Mouse (Mus musculus) telencephalon, adult 2 months (tissue): ENCODE results near the gene Slc39a11.

Experiments used
- DNase-seq: peaks from one replicate; pipeline ENCODE4 v3.0.0-alpha.2; 2011; ENCODE audit warnings: low read depth, low spot score

Slc39a11 gene

DNA sequence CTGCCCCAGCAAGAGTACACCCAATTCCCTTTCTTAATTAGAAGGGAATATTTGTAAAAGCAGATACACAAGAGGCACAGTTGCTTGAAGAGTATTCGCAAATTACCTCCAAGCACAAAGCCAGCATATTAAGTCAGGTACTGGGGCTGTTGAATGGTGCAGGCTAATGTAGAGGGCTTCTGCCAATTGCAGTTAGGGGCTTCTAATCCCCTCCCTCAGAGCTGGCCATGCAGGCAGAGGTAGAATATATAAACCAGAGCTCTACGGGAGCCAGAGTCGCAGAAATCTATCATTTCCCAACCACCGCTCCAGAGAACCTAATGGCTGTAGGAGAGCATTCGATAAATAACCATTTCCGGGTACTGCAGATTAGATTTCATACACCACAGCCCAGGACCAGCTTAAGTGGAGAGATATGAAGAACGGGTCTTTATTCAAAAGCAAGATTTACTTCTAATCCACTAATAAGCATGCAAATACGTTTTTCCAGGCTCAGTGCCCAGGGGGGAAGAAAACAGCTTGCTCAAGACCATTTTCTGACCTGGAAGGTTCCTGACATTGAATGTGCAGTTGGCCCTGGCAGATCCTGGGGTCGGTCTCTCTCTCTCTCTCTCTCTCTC, 302.9 kb downstream of the Slc39a11 start:
- DNase-seq = no peak

GRCm38 (mm10) chr11:113339770-113340169, 310.1 kb downstream of the Slc39a11 start:
- DNase-seq = peak; percentile 73

DNA sequence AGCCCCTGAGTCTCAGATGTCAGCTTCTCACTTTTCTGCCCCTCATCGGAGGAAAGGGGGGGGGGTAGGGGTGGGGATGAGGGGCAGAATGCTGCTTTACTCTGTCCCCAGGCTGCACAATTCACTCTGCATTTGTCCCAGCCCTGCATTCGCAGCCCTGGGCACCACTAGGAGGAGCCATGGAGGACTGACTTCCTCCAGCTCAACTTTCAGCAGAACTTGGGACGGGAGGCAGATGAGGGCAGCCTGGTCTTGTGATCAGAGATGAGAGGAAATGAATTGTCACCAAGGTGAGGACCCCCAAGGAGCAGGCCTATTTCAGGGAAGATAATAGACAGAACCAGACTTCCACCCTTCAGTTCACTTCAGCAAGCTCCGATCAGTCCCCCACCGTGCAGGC, 311.3 kb downstream of the Slc39a11 start:
- no peak for DNase-seq

GRCm38 (mm10) chr11:113335706-113336105, 314.2 kb downstream of the Slc39a11 start:
- peak; percentile 78 for DNase-seq

DNA sequence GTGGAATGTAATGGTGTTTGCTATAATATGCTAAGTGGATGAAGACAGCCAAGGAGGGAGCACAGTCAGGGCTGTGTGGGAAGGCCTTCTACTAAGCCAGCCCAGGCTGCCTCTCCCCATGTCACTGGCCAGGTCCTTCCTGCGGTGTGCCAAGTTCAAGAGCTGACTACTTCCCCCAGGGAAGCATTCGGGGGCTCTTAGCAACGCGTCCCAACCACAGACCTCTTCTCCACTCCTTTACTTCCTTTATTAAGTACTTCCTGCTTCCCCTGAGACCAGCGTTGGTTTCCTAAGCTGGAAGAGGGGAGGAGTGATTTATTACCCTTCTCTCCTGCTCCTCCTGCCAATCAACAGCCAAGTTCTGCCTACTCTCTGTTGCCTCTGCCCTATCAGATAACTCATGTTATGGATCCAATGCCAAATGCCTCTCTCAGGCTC, 315.4 kb downstream of the Slc39a11 start:
- DNase-seq = peak; percentile 50

DNA sequence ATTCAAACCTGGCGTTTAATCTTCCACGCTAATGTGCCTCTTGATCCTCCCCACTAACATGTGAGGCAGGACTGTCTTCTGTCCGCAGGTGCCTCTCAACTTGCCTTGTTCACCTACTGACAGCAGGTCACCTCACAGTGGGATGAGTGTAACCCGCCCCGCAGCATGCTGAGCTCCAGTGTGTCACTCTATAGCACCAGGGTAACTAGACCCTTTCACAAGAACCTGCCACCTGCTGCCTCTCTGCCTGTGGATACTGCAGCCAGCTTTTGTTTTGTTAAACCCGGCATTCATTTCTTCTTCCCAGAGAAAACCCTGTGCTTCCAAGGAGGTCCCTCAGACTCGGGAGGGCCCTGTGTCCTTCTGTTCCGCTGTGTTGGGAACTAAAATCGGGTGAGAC, 316.3 kb downstream of the Slc39a11 start:
- no peak for DNase-seq

- no peak for DNase-seq
Measured at GRCm38 (mm10) chr11:113330061-113330591, 319.8 kb downstream of the Slc39a11 start.

- no peak for DNase-seq
Measured at GRCm38 (mm10) chr11:113327499-113328062, 322.3 kb downstream of the Slc39a11 start.

GRCm38 (mm10) chr11:113326387-113327011, 323.4 kb downstream of the Slc39a11 start:
- no peak for DNase-seq

DNA sequence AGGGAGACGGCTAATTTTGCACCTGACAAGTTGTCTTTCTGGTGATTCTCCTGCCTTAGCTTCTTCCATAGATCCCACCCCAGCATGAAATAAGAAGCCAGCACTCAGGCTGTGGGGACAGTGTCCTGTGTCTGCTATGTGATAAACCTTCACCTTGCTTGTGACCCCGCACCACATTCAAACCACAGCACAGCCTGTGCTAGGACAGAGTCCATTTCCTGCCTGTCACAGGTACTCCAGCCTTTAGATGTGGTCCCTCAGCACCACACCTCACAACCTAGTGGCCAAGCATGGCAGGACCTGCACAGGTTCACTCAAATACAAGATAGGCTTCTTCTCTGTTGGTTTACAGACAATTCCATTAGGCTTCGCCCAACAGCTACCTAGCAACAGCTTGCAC, 328.3 kb downstream of the Slc39a11 start:
- DNase-seq = no peak

- DNase-seq = no peak
Measured at GRCm38 (mm10) chr11:113309265-113309951, 340.5 kb downstream of the Slc39a11 start.

DNA sequence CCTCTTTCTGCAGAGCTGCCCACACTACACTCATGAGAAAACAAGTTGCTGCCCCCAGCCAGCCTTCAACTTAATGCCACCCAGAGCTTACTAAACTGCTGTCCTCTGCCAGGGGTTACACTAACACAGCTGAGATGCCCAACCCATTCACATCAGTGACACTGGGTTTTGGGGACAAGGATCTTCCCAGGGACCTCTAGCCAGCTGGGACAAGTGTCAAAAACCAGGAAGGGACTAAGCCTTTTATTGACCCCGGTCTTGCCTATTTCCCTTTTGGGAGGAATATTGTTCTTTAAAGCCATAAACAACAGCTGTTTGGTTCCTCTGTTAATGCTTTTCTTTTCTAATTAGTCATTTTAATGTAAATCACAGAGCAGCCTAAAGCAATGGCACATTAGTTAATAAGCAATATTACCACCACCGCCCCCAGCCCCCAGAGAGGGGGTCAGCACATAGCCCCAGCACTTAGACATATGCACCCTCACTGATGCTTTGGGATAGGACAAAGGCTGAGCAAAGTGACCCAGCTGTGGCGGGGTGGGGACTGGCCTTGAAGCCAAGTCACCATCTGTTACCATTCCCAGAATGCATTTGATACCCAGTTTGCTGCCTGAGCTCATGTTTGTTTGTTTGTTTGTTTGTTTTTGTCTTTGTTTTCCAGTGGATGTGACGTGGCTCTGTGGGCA, 341.5 kb downstream of the Slc39a11 start:
- DNase-seq = no peak

DNA sequence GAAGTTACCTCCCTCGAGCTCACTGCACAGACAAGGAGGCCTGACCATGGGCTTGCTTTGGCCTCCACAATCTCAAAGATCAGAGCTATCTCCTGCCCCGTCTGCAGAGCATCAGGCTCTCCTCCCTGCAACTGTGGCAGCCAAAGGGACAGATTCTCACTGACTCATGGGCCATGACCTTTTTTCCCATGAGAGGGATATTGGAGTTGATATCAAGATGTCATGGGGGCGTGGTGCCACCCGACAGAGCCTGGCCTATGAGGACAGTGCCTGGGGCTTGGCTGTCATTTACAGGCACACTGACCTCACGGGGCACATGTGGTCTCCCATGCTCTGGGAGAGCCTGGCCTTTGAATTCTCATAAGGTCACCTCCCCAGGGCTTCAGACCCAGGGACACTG, 346.7 kb downstream of the Slc39a11 start:
- no peak for DNase-seq

GRCm38 (mm10) chr11:113299492-113299891, 350.4 kb downstream of the Slc39a11 start:
- no peak for DNase-seq

DNA sequence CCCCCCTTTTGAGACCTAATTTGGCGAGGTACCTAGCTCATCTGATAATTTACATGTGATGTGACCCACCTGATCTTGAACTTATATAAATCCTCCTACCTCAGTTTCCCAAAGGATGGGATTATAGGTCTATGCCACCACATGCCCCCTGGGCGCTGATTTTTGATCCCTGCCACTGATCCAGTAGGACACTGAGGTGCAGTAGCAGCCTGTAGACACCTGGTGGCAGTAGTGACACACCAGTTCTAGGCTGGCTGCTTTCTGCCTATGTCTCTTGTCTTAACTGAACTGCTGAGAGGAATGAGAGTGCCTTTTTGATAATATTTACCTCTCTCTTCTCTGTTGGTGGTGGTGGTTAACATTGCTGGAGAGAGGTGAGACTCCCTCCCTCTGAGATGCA, 352.1 kb downstream of the Slc39a11 start:
- no peak for DNase-seq

DNA sequence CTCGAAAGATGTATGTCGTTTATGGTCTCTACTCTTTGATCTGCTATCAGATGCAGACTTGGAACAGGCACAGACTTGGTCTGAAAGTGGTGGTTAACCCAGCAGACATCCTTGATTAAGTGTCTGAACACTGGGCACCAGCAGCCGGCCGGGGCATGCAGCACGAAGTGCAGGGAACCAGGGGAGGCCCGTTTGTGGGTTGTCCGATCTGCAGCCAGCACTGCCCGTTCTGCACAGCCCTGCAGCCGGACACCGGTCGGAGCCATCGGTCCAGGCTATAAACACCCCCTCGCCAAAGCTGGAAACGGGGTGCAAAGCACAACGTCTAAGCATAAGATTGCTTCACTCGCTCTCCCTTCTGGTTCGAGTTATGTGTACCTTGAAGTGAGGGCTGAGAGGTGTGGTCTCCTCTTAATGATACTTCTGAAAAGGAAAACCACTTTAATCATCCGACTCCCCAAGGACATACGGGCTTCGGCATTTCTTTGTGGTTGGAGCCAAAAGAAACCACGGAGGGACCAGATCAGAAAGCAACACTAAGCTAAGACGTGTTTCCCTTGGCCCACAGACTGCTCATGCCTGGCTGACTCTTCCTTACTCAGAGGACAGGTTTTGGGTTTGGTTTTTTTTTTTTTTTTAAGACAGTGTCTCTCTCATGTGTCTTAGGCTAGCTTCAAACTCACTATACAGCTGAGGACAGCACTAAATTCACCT, 352.8 kb downstream of the Slc39a11 start:
- no peak for DNase-seq

- DNase-seq = no peak
Measured at GRCm38 (mm10) chr11:113296162-113296561, 353.7 kb downstream of the Slc39a11 start.

GRCm38 (mm10) chr11:113294518-113294917, 355.4 kb downstream of the Slc39a11 start:
- DNase-seq = no peak

- DNase-seq = no peak
Measured at GRCm38 (mm10) chr11:113292906-113293614, 356.8 kb downstream of the Slc39a11 start.
